Mouse (Mus musculus): ENCODE results near the gene Apba1. TPM values are rescaled to one million over a fixed set of nuclear protein-coding genes. Genes with fewer than 3 reads are reported as not detected.

Gene Apba1
- polyA plus RNA-seq, 1 experiment from 2014 or later: 13.2 TPM

GRCm38 (mm10) chr19:23893093-23893889, 134.6 kb downstream of the Apba1 start:
- WGBS: 19% methylated on average over 109 of the region's 110 CpGs
- H3K27me3 ChIP-seq (replicated peaks): peaks cover 18% of the 10 kb centered on the region

DNA sequence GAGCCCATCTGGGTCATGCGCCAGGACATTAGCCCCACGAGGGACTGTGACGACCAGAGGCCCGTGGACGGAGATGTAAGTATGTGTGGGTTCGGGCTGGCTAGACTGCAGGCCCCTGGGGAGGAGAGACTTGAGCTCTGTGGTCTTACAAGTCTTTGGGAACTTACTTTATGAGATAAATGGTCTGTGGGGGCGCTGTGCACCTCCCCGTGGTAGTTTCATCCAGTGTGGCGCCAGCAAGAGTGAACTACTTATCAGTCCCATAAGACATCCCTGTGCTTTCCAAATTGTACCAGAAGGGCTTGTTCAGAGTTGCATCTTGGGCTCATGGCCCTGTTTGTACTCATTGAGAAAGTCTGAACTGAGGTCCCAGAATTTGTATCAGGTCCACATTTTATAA, 135.3 kb downstream of the Apba1 start:
- Histone ChIP-seq H3K4me1 (peaks cover 23% of the 10 kb centered on the region), H3K9ac (no peak overlapping the region), H3K27ac (no peak overlapping the region), H3K4me3 (no peak overlapping the region), H3K36me3 (replicated peaks) (peaks cover 15% of the 10 kb centered on the region; the same call in 1 of the 2 replicates), H3K9me3 (no peaks in the 10 kb centered on the region), H3K4me2 (no peak overlapping the region), H3K27me3 (replicated peaks) (peaks cover 18% of the 10 kb centered on the region)
- no peak for ATAC-seq (replicated peaks)
- 72% methylated on average over 9 of the region's 9 CpGs for WGBS

More at GRCm38 (mm10) chr19:23893093-23893889, 134.6 kb downstream of the Apba1 start:
- peak overlapping the region; percentile 36 for H3K4me3 ChIP-seq
- peaks cover 16% of the 10 kb centered on the region for H3K4me1 ChIP-seq
- peak; percentile 79 for ATAC-seq (replicated peaks)
- no peak overlapping the region for H3K27ac ChIP-seq
- H3K4me2 ChIP-seq: peak overlapping the region; percentile 53
- H3K9ac ChIP-seq: no peak overlapping the region; the same call in 1 of the 2 replicates
- H3K9me3 ChIP-seq: no peaks in the 10 kb centered on the region
- H3K36me3 ChIP-seq (replicated peaks): peaks cover 15% of the 10 kb centered on the region; the same call in 1 of the 2 replicates

DNA sequence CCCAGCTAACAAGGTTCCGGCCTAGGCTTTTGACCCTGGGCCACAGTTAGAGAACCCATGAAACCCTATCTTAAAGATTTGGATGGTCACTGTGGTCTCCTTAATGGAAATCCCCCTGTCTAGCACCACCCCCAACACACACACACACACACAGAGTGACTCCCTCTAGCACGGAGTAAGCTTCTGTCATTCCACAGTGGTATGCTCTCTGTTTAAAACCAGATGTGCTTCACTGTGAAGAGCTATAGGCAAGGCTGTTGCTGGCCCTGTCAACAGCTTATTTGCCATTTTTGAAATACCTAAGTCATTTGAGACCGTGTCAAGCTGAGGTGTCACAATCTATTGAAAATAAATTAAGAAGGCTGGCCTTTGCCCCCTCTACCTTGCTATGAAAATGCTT, 136.1 kb downstream of the Apba1 start:
- Histone ChIP-seq H3K9me3 (no peaks in the 10 kb centered on the region), H3K27ac (no peak overlapping the region), H3K4me2 (no peak overlapping the region), H3K4me1 (peaks cover 23% of the 10 kb centered on the region), H3K27me3 (replicated peaks) (peaks cover 18% of the 10 kb centered on the region), H3K4me3 (no peak overlapping the region), H3K9ac (no peak overlapping the region), H3K36me3 (replicated peaks) (peaks cover 15% of the 10 kb centered on the region; the same call in 1 of the 2 replicates)
- ATAC-seq (replicated peaks): no peak
- 63% methylated on average over 3 of the region's 3 CpGs for WGBS

DNA sequence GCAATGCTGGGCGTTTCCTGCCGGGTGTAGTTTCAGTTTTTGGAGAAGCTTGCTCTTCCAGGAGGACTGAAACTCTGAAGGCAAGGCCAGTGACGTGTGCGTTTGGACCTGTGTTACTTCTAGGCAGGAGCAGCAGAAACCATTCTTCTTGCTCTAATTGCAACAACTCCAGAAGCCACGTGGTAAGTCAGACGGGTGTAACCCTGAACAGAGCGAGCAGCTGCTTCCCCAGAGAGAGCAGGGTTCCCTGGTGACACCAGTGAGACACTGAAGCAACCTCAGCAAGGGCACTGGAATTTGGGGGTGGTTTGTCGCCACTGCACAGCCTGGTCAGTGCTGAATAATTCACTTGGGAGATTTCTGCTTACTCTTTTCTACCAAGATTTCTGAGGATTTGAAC, 138.2 kb downstream of the Apba1 start:
- Histone ChIP-seq H3K4me1 (peaks cover 31% of the 10 kb centered on the region), H3K27ac (no peak overlapping the region), H3K9ac (no peak overlapping the region), H3K9me3 (no peaks in the 10 kb centered on the region), H3K4me2 (no peak overlapping the region), H3K36me3 (replicated peaks) (peaks cover 15% of the 10 kb centered on the region; the same call in 1 of the 2 replicates), H3K27me3 (replicated peaks) (peaks cover 18% of the 10 kb centered on the region), H3K4me3 (no peak overlapping the region)
- ATAC-seq (replicated peaks): no peak
- 80% methylated on average over 8 of the region's 8 CpGs for WGBS

DNA sequence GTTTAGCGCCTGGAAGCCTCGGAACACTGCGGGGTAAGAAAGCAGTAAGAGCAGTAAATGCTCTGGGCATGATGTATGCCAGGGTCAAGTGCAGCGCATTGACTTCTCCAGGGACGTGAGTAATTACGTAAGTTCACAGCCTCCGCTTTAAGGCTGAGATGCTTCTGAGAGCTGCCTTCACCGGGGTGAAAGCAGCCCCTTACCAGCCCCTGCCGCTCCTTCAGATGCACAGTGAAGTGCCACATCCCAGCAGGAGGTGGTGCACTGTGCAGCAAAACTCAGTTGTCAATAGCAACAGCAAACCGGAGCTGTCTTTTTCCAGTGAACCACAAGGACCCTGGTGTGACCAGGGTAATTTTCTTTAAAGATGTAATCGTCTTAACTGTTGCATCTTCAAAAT, 139.8 kb downstream of the Apba1 start:
- no peak overlapping the region for H3K9ac ChIP-seq
- WGBS: 26% methylated on average over 11 of the region's 11 CpGs
- H3K4me3 ChIP-seq: no peak overlapping the region
- H3K27me3 ChIP-seq (replicated peaks): peaks cover 7% of the 10 kb centered on the region
- 0 out of 2 replicates have a peak overlapping the region, but pooled peaks have one; percentile 35 for H3K27ac ChIP-seq
- peak; percentile 65 for ATAC-seq (replicated peaks)
- peaks cover 10% of the 10 kb centered on the region; the same call in 1 of the 2 replicates for H3K36me3 ChIP-seq (replicated peaks)
- no peak overlapping the region for H3K4me2 ChIP-seq
- H3K4me1 ChIP-seq: peaks cover 21% of the 10 kb centered on the region
- no peaks in the 10 kb centered on the region for H3K9me3 ChIP-seq

DNA sequence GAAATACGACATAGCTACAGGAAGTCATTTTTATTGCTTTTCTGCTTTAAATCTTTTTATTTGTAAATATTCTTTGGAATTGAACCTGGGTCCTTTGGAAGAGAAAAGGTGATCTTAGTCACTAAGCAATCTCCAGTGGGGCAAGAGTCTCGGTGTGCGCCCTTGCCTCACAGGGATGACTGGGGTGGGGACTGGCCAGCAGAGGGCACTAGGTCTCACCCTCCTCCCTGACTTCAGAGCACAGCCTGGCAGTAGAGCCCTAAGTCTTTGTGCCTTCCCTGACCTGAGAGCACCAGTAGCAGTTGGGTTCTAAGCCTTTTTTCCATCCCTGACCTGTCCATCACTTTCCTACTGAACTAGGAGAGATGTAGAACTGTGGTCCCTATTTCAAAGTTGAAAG, 142.5 kb downstream of the Apba1 start:
- H3K4me3 ChIP-seq: no peak overlapping the region
- H3K4me1 ChIP-seq: peaks cover 32% of the 10 kb centered on the region
- H3K9me3 ChIP-seq: no peaks in the 10 kb centered on the region
- no peaks in the 10 kb centered on the region for H3K36me3 ChIP-seq (replicated peaks)
- no peak for ATAC-seq (replicated peaks)
- H3K9ac ChIP-seq: no peak overlapping the region
- H3K27ac ChIP-seq: no peak overlapping the region
- WGBS: 66% methylated on average over 3 of the region's 3 CpGs
- no peak overlapping the region for H3K4me2 ChIP-seq
- H3K27me3 ChIP-seq (replicated peaks): no peaks in the 10 kb centered on the region

DNA sequence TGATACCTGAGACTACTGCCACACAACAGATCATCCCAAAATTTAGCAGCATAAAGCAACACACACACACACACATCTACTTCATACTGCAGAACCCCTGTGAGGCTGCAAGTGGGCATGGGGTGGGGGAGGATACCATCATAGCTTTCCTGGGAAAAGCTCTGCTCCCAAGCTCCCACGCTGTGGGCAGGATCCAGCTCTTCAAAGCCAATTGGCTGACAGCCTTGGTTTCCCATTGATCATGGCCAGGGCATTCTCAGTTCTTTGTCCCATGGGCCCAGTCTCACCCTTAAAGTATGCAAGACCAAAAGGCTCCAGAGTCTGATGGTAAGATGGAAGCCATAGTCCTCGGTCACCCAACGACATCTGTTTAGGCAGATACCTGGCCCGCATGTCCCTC, 143.1 kb downstream of the Apba1 start:
- no peak for ATAC-seq (replicated peaks)
- WGBS: 92% methylated on average over 4 of the region's 4 CpGs
- no peak overlapping the region for H3K4me2 ChIP-seq
- H3K9me3 ChIP-seq: no peaks in the 10 kb centered on the region
- H3K27ac ChIP-seq: no peak overlapping the region
- H3K27me3 ChIP-seq (replicated peaks): no peaks in the 10 kb centered on the region
- no peak overlapping the region for H3K9ac ChIP-seq
- no peak overlapping the region for H3K4me3 ChIP-seq
- H3K36me3 ChIP-seq (replicated peaks): no peaks in the 10 kb centered on the region
- peaks cover 35% of the 10 kb centered on the region for H3K4me1 ChIP-seq

DNA sequence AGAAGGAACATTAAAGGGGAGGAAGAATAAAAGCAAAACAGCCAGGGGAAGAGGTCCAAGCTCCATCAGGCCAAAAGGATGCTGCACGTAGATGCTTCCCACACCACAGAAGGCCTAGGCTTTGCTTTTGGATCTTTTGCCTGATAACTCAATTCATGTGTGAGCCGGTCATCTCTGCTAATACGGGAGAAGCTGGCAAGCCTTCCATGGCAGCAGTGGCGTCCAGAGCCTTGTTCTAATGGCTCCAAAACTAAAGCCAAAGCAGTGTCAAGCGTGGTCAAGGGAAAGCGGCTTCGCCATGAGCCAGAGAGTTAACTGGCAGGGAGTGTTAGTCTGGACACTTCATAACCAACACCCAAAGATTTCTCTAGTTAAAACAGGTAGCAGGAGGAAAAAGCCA, 144.4 kb downstream of the Apba1 start:
- peaks cover 32% of the 10 kb centered on the region for H3K4me1 ChIP-seq
- WGBS: 84% methylated on average over 7 of the region's 7 CpGs
- H3K27ac ChIP-seq: 0 out of 2 replicates have a peak overlapping the region, but pooled peaks have one; percentile 27
- H3K4me2 ChIP-seq: no peak overlapping the region
- no peak overlapping the region for H3K9ac ChIP-seq
- H3K36me3 ChIP-seq (replicated peaks): no peaks in the 10 kb centered on the region
- no peaks in the 10 kb centered on the region for H3K27me3 ChIP-seq (replicated peaks)
- H3K9me3 ChIP-seq: no peaks in the 10 kb centered on the region
- no peak for ATAC-seq (replicated peaks)
- no peak overlapping the region for H3K4me3 ChIP-seq

DNA sequence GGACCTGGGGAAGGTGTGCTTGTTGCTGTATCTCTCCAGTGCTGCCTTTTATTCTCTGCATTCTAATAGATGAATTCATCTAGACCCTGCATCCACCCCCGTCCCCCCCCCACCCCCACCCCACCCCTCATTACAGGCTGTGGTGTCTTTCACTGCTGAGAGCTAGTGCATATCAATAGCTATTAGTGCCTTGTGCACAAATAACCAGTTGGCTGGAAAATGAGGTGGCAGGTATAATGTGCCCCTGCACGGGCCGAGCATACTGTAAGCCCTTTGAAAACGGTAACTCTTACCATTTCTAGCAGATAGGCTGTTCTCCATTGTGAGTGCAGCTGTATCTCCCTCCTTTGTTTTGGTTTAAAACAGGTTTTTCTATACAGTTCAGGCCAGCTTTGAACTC, 146.2 kb downstream of the Apba1 start:
- Histone ChIP-seq H3K9ac (no peak overlapping the region), H3K4me3 (no peak overlapping the region), H3K27ac (no peak overlapping the region), H3K36me3 (replicated peaks) (no peaks in the 10 kb centered on the region), H3K4me1 (peaks cover 23% of the 10 kb centered on the region), H3K27me3 (replicated peaks) (no peaks in the 10 kb centered on the region), H3K9me3 (no peaks in the 10 kb centered on the region), H3K4me2 (no peak overlapping the region)
- no peak for ATAC-seq (replicated peaks)
- WGBS: 49% methylated on average over 4 of the region's 4 CpGs

GRCm38 (mm10) chr19:23905772-23906171, 147.1 kb downstream of the Apba1 start:
- H3K27ac ChIP-seq: no peak overlapping the region
- ATAC-seq (replicated peaks): no peak
- 66% methylated on average over 5 of the region's 5 CpGs for WGBS

GRCm38 (mm10) chr19:23910345-23910744, 151.7 kb downstream of the Apba1 start:
- no peak overlapping the region for H3K4me3 ChIP-seq
- H3K9ac ChIP-seq: no peak overlapping the region
- no peaks in the 10 kb centered on the region for H3K9me3 ChIP-seq
- no peak for ATAC-seq (replicated peaks)
- no peaks in the 10 kb centered on the region for H3K27me3 ChIP-seq (replicated peaks)
- WGBS: 63% methylated on average over 4 of the region's 4 CpGs
- H3K27ac ChIP-seq: no peak overlapping the region
- no peaks in the 10 kb centered on the region for H3K36me3 ChIP-seq (replicated peaks)
- H3K4me1 ChIP-seq: peaks cover 5% of the 10 kb centered on the region
- no peak overlapping the region for H3K4me2 ChIP-seq

More at GRCm38 (mm10) chr19:23905772-23906171, 147.1 kb downstream of the Apba1 start:
- Histone ChIP-seq H3K27me3 (replicated peaks) (no peaks in the 10 kb centered on the region), H3K36me3 (replicated peaks) (no peaks in the 10 kb centered on the region), H3K9me3 (no peaks in the 10 kb centered on the region), H3K4me2 (no peak overlapping the region), H3K4me1 (peaks cover 15% of the 10 kb centered on the region), H3K9ac (no peak overlapping the region), H3K4me3 (no peak overlapping the region)

GRCm38 (mm10) chr19:23919384-23920219, 160.9 kb downstream of the Apba1 start:
- Histone ChIP-seq H3K9me3 (no peaks in the 10 kb centered on the region), H3K36me3 (replicated peaks) (peaks cover 5% of the 10 kb centered on the region; the same call in 1 of the 2 replicates), H3K4me1 (peaks cover 6% of the 10 kb centered on the region), H3K27me3 (replicated peaks) (no peaks in the 10 kb centered on the region), H3K9ac (no peak overlapping the region), H3K27ac (peak overlapping the region; percentile 51), H3K4me3 (no peak overlapping the region), H3K4me2 (no peak overlapping the region)
- 10% methylated on average over 5 of the region's 5 CpGs for WGBS
- 0 out of 2 replicates have a peak, but pooled peaks have one; percentile 61 for ATAC-seq (replicated peaks)

Measured in midbrain, embryonic 15.5 days (tissue).